Comparison of ENCODE assay signal across 37 mouse cellular contexts in the genomic region with DNA sequence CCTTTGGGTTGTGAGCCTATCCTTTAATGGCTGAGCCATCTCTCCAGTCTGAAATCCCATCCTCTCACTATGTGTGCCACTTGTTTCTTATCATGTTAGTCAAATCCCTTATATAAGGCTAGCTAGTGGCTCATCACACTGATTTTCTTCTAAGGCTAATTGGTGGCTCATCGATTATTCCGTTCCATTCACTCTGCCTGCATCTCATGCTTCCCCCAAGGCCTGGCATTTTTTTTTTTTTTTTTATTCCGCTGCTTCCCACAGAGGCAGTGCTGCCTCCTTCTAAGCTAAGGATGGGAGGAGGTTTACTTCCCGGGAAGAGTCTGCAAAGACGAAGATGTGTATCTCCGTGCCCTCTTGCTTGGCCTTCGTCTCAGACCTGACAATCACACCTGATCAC. TPM values are rescaled to one million over a fixed set of nuclear protein-coding genes. Genes with fewer than 3 reads are reported as not detected.
DNase-seq lines count a peak whose midpoint lies in the region; ATAC-seq and TF ChIP-seq lines count a peak whose summit lies in the region.
"Had no signal": no experiment of that assay in that cellular context is flagged by ENCODE, and none has a peak within 500 bp of the region (broad histone marks: within the 10 kb centered on the region; RNA-seq: fewer than 3 reads in every experiment).

No protein-coding gene starts in this region.

- no peaks in the 10 kb centered on the region for H3K9me3 ChIP-seq in forebrain, embryonic 16.5 days (ENCODE audit: control insufficient read depth, low read length)
- no peaks in the 10 kb centered on the region for H3K9me3 ChIP-seq in forebrain, embryonic 11.5 days (ENCODE audit: control insufficient read depth, low read length)
- H3K9me3 ChIP-seq in midbrain, embryonic 14.5 days (ENCODE audit: control insufficient read depth, low read length), result no peaks in the 10 kb centered on the region
- H3K9me3 ChIP-seq in midbrain, embryonic 11.5 days (ENCODE audit: control insufficient read depth, low read length), result no peaks in the 10 kb centered on the region
- H3K9me3 ChIP-seq in hindbrain, postnatal 0 days (ENCODE audit: low read length), result no peaks in the 10 kb centered on the region
- H3K9me3 ChIP-seq: embryonic facial prominence, embryonic 12.5 days; forebrain, embryonic 13.5 days; heart, embryonic 12.5 days; liver, embryonic 12.5 days; stomach, embryonic 15.5 days had no signal

- H3K9ac ChIP-seq in forebrain, embryonic 16.5 days (replicated peaks; ENCODE audit: low read depth, low read length), result no peak overlapping the region
- H3K9ac ChIP-seq in forebrain, embryonic 11.5 days (ENCODE audit: low read length), result no peak overlapping the region
- H3K9ac ChIP-seq in midbrain, embryonic 14.5 days (replicated peaks; ENCODE audit: low read length), result no peak overlapping the region
- H3K9ac ChIP-seq in midbrain, embryonic 11.5 days (ENCODE audit: low read length), result no peak overlapping the region
- 0 out of 2 replicates have a peak overlapping the region, but pooled peaks have one; percentile 1 for H3K9ac ChIP-seq in hindbrain, postnatal 0 days (replicated peaks; ENCODE audit: low read length)
- H3K9ac ChIP-seq: embryonic facial prominence, embryonic 12.5 days; forebrain, embryonic 13.5 days; heart, embryonic 12.5 days; liver, embryonic 12.5 days; stomach, embryonic 15.5 days had no signal

- H3K4me3 ChIP-seq in forebrain, embryonic 16.5 days (replicated peaks; ENCODE audit: low read length), result no peak overlapping the region
- H3K4me3 ChIP-seq in forebrain, embryonic 11.5 days (ENCODE audit: low read depth, low read length), result no peak overlapping the region
- H3K4me3 ChIP-seq in midbrain, embryonic 14.5 days (replicated peaks; ENCODE audit: low read depth, low read length), result no peak overlapping the region
- no peak overlapping the region for H3K4me3 ChIP-seq in midbrain, embryonic 11.5 days (ENCODE audit: low read depth, low read length)
- H3K4me3 ChIP-seq in hindbrain, postnatal 0 days (ENCODE audit: low read length), result no peak overlapping the region
- H3K4me3 ChIP-seq: embryonic facial prominence, embryonic 12.5 days; forebrain, embryonic 13.5 days; gastrocnemius, adult 2 months; heart, adult 2 months; heart, embryonic 12.5 days; liver, embryonic 12.5 days; stomach, embryonic 15.5 days had no signal

- H3K36me3 ChIP-seq in forebrain, embryonic 16.5 days (ENCODE audit: control insufficient read depth, insufficient read depth), result no peaks in the 10 kb centered on the region
- H3K36me3 ChIP-seq in forebrain, embryonic 11.5 days (ENCODE audit: control insufficient read depth, insufficient read depth, low read length), result no peaks in the 10 kb centered on the region
- no peaks in the 10 kb centered on the region for H3K36me3 ChIP-seq in midbrain, embryonic 14.5 days (ENCODE audit: control insufficient read depth, insufficient read depth, low read length)
- H3K36me3 ChIP-seq in midbrain, embryonic 11.5 days (ENCODE audit: control insufficient read depth, insufficient read depth, low read length), result no peaks in the 10 kb centered on the region
- H3K36me3 ChIP-seq in hindbrain, postnatal 0 days (ENCODE audit: insufficient read depth, low read length), result no peaks in the 10 kb centered on the region
- H3K36me3 ChIP-seq: embryonic facial prominence, embryonic 12.5 days; G1E; heart, embryonic 12.5 days; liver, embryonic 12.5 days; stomach, embryonic 15.5 days had no signal

- H3K4me1 ChIP-seq in forebrain, embryonic 16.5 days (replicated peaks; ENCODE audit: control insufficient read depth, insufficient read depth, low read length), result no peaks in the 10 kb centered on the region
- no peaks in the 10 kb centered on the region for H3K4me1 ChIP-seq in forebrain, embryonic 11.5 days (replicated peaks; ENCODE audit: control insufficient read depth, insufficient read depth, low read length)
- H3K4me1 ChIP-seq in midbrain, embryonic 14.5 days (ENCODE audit: control insufficient read depth, insufficient read depth, low read length), result no peaks in the 10 kb centered on the region
- no peaks in the 10 kb centered on the region for H3K4me1 ChIP-seq in midbrain, embryonic 11.5 days (ENCODE audit: control insufficient read depth, insufficient read depth, low read length)
- H3K4me1 ChIP-seq in hindbrain, postnatal 0 days (ENCODE audit: insufficient read depth, low read length), result no peaks in the 10 kb centered on the region
- H3K4me1 ChIP-seq: embryonic facial prominence, embryonic 12.5 days; heart, embryonic 12.5 days; liver, embryonic 12.5 days; stomach, embryonic 15.5 days had no signal

- H3K4me2 ChIP-seq in forebrain, embryonic 16.5 days (ENCODE audit: low read length), result no peak overlapping the region
- no peak overlapping the region for H3K4me2 ChIP-seq in forebrain, embryonic 11.5 days (ENCODE audit: low read depth, low read length, severe bottlenecking)
- peak overlapping the region; percentile 29; the same call in 1 of the 2 replicates for H3K4me2 ChIP-seq in midbrain, embryonic 14.5 days (ENCODE audit: low read length)
- no peak overlapping the region for H3K4me2 ChIP-seq in midbrain, embryonic 11.5 days
- no peak overlapping the region for H3K4me2 ChIP-seq in hindbrain, postnatal 0 days (ENCODE audit: low read depth, low read length)
- H3K4me2 ChIP-seq: embryonic facial prominence, embryonic 12.5 days; forebrain, embryonic 13.5 days; heart, embryonic 12.5 days; liver, embryonic 12.5 days; stomach, embryonic 15.5 days had no signal

- 58% methylated on average over 7 of the region's 7 CpGs for WGBS in forebrain, embryonic 16.5 days
- WGBS in forebrain, embryonic 11.5 days, result 80% methylated on average over 7 of the region's 7 CpGs
- 54% methylated on average over 7 of the region's 7 CpGs for WGBS in midbrain, embryonic 14.5 days
- 79% methylated on average over 7 of the region's 7 CpGs for WGBS in midbrain, embryonic 11.5 days
- WGBS in hindbrain, postnatal 0 days, result 46% methylated on average over 7 of the region's 7 CpGs

- no peak overlapping the region for H3K27ac ChIP-seq in forebrain, embryonic 16.5 days (ENCODE audit: low read length)
- H3K27ac ChIP-seq in forebrain, embryonic 11.5 days (ENCODE audit: low read depth, low read length), result no peak overlapping the region
- H3K27ac ChIP-seq in midbrain, embryonic 14.5 days (replicated peaks; ENCODE audit: low read depth, low read length), result 0 out of 2 replicates have a peak overlapping the region, but pooled peaks have one; percentile 8
- no peak overlapping the region for H3K27ac ChIP-seq in midbrain, embryonic 11.5 days (ENCODE audit: low read depth, low read length)
- no peak overlapping the region for H3K27ac ChIP-seq in hindbrain, postnatal 0 days
- H3K27ac ChIP-seq: embryonic facial prominence, embryonic 12.5 days; forebrain, embryonic 13.5 days; gastrocnemius, adult 2 months; heart, adult 2 months; kidney, postnatal 0 days; liver, embryonic 12.5 days; macrophage; stomach, embryonic 15.5 days had no signal

- no peak for DNase-seq in forebrain, embryonic 11.5 days (ENCODE audit: low spot score)
- peak; percentile 67 for DNase-seq in midbrain, embryonic 14.5 days
- DNase-seq in midbrain, embryonic 11.5 days (ENCODE audit: low spot score, missing footprints), result no peak
- DNase-seq in hindbrain, postnatal 0 days (ENCODE audit: low spot score), result peak; percentile 65
- DNase-seq in retina, embryonic 14.5 days (ENCODE audit: low spot score), result peak; percentile 43
- no peak for DNase-seq in thymus, postnatal 36 days
- DNase-seq in kidney, postnatal 4 days, result no peak
- DNase-seq: adrenal gland, postnatal 14 days; cerebellum, adult 11-12 months; cerebellum, adult 9-11 months; embryo, embryonic 11 days; gastrocnemius, adult 2 months; gastrocnemius, postnatal 36 days; heart, adult 2 months; heart, postnatal 4 days; kidney, adult 8-10 months; layer of hippocampus, postnatal 36 days; left cerebral cortex, postnatal 4 days; lung, adult 18-20 months; lung, postnatal 10 days; right cerebral cortex, postnatal 25 days; thymus, postnatal 14 days had no signal

- no peaks in the 10 kb centered on the region for H3K27me3 ChIP-seq in forebrain, embryonic 16.5 days (replicated peaks; ENCODE audit: control insufficient read depth, insufficient read depth, low read length)
- no peaks in the 10 kb centered on the region; the same call in 1 of the 2 replicates for H3K27me3 ChIP-seq in forebrain, embryonic 11.5 days (ENCODE audit: control insufficient read depth, insufficient read depth, low read length)
- no peaks in the 10 kb centered on the region for H3K27me3 ChIP-seq in midbrain, embryonic 14.5 days (ENCODE audit: control insufficient read depth, insufficient read depth, low read length)
- H3K27me3 ChIP-seq in midbrain, embryonic 11.5 days (ENCODE audit: control insufficient read depth, insufficient read depth, low read length), result no peaks in the 10 kb centered on the region; the same call in 1 of the 2 replicates
- no peaks in the 10 kb centered on the region for H3K27me3 ChIP-seq in hindbrain, postnatal 0 days (ENCODE audit: insufficient read depth, low read length)
- H3K27me3 ChIP-seq: Patski had no signal

- no peak for TF ChIP-seq CTCF in hindbrain, postnatal 0 days (IDR thresholded peaks at IDR 0.05; ENCODE audit: low read depth)

- ATAC-seq in forebrain, embryonic 16.5 days, result 0 out of 2 replicates have a peak, but pooled peaks have one; percentile 36
- no peak for ATAC-seq in forebrain, embryonic 11.5 days (replicated peaks; ENCODE audit: low FRiP score)
- no peak for ATAC-seq in midbrain, embryonic 14.5 days (ENCODE audit: low FRiP score, low TSS enrichment)
- ATAC-seq in midbrain, embryonic 11.5 days (ENCODE audit: low FRiP score), result no peak
- ATAC-seq in hindbrain, postnatal 0 days, result peak; percentile 59; the same call in 1 of the 2 replicates
- ATAC-seq: liver, embryonic 12.5 days; Patski had no signal

RNA-seq across cellular contexts. Expression of a gene that starts 9.0 kb away (rescaled TPM):
- polyA plus RNA-seq in forebrain, embryonic 16.5 days (2015; fragmentation: Nextera tagmentation; extraction: Ambion mirVana), result 116 and 120 TPM in 2 replicates
- 105 and 130 TPM in 2 replicates for polyA plus RNA-seq in forebrain, embryonic 11.5 days (2014; fragmentation: Nextera tagmentation; extraction: Ambion mirVana)
- 142 and 163 TPM in 2 replicates for polyA plus RNA-seq in midbrain, embryonic 14.5 days (2014; fragmentation: Nextera tagmentation; extraction: Ambion mirVana)
- 118 and 138 TPM in 2 replicates for polyA plus RNA-seq in midbrain, embryonic 11.5 days (2014; fragmentation: Nextera tagmentation; extraction: Ambion mirVana)
- total RNA-seq in hindbrain, postnatal 0 days (2014; rRNA removed), result 67.7 and 94.6 TPM in 2 replicates
- polyA plus RNA-seq in hindbrain, postnatal 0 days (2015; fragmentation: Nextera tagmentation; extraction: Ambion mirVana), result 147 and 154 TPM in 2 replicates

RNA-seq across cellular contexts. Expression of a gene that starts 9.7 kb away (rescaled TPM):
- 0.11 TPM in 1 of 2 replicates, not detected in the other for polyA plus RNA-seq in forebrain, embryonic 16.5 days (2015; fragmentation: Nextera tagmentation; extraction: Ambion mirVana)
- 0.07 TPM in 1 of 2 replicates, not detected in the other for polyA plus RNA-seq in forebrain, embryonic 11.5 days (2014; fragmentation: Nextera tagmentation; extraction: Ambion mirVana)
- 0.09 and 0.22 TPM in 2 replicates for polyA plus RNA-seq in midbrain, embryonic 14.5 days (2014; fragmentation: Nextera tagmentation; extraction: Ambion mirVana)
- polyA plus RNA-seq in midbrain, embryonic 11.5 days (2014; fragmentation: Nextera tagmentation; extraction: Ambion mirVana), result 0.05 and 0.07 TPM in 2 replicates
- total RNA-seq in hindbrain, postnatal 0 days (2014; rRNA removed), result not detected in 2 replicates
- 0.08 and 0.09 TPM in 2 replicates for polyA plus RNA-seq in hindbrain, postnatal 0 days (2015; fragmentation: Nextera tagmentation; extraction: Ambion mirVana)
- total RNA-seq: adrenal gland, postnatal 14 days; G1E; gastrocnemius, adult 2 months; gastrocnemius, postnatal 36 days; heart, adult 2 months; heart, postnatal 4 days; layer of hippocampus, postnatal 36 days; left cerebral cortex, postnatal 4 days; megakaryocyte-erythroid progenitor cell, adult 5-6 weeks had no signal
- polyA plus RNA-seq: embryonic facial prominence, embryonic 12.5 days; G1E; heart, adult 2 months; heart, embryonic 12.5 days; heart, postnatal 0 days; intestine, embryonic 14.5 days; large intestine, adult 2 months; liver, embryonic 12.5 days; macrophage; neural tube, embryonic 11.5 days; stomach, embryonic 15.5 days had no signal

RNA-seq across cellular contexts. Expression of a gene that starts 59.6 kb away (rescaled TPM):
- 1.9 TPM in 2 replicates for polyA plus RNA-seq in forebrain, embryonic 16.5 days (2015; fragmentation: Nextera tagmentation; extraction: Ambion mirVana)
- 0.33 and 0.45 TPM in 2 replicates for polyA plus RNA-seq in forebrain, embryonic 11.5 days (2014; fragmentation: Nextera tagmentation; extraction: Ambion mirVana)
- polyA plus RNA-seq in midbrain, embryonic 14.5 days (2014; fragmentation: Nextera tagmentation; extraction: Ambion mirVana), result 7.2 and 13.0 TPM in 2 replicates
- 2.4 and 2.7 TPM in 2 replicates for polyA plus RNA-seq in midbrain, embryonic 11.5 days (2014; fragmentation: Nextera tagmentation; extraction: Ambion mirVana)
- total RNA-seq in hindbrain, postnatal 0 days (2014; rRNA removed), result 22.6 and 40.6 TPM in 2 replicates
- polyA plus RNA-seq in hindbrain, postnatal 0 days (2015; fragmentation: Nextera tagmentation; extraction: Ambion mirVana), result 34.6 and 41.3 TPM in 2 replicates
- total RNA-seq: megakaryocyte-erythroid progenitor cell, adult 5-6 weeks had no signal
- polyA plus RNA-seq: G1E, macrophage, Patski had no signal

Comparison
In these comparisons a context has a peak if more than half of its experiments do, and no peak if none do; other contexts are left out.
1. ATAC-seq: peak in forebrain, embryonic 16.5 days (single experiment) and hindbrain, postnatal 0 days (single experiment); none in forebrain, embryonic 11.5 days (single experiment), midbrain, embryonic 14.5 days (single experiment) and midbrain, embryonic 11.5 days (single experiment).
2. DNase-seq: peak in midbrain, embryonic 14.5 days (single experiment), hindbrain, postnatal 0 days (single experiment) and retina, embryonic 14.5 days (single experiment); none in forebrain, embryonic 11.5 days (single experiment), midbrain, embryonic 11.5 days (single experiment), thymus, postnatal 36 days (0 of 2) and kidney, postnatal 4 days (0 of 2).